Mouse (Mus musculus) granulocyte monocyte progenitor cell, adult 5-6 weeks (primary cell): ENCODE data around the gene M6pr. TPM values are rescaled to one million over a fixed set of nuclear protein-coding genes. Genes with fewer than 3 reads are reported as not detected.

Experiments used
- ATAC-seq: replicated peaks from 2 replicates; pipeline ENCODE4 v1.8.0; 2016; ENCODE audit warnings: mild to moderate bottlenecking, moderate TSS enrichment, inconsistent platforms; ENCODE audit not compliant: poor library complexity, severe bottlenecking
- total RNA-seq, 2 experiments: library from RNA; stranded (forward) in 1 of 2; stranded (reverse) in 1 of 2; fragments of 200-712, 200-1000 nt in 1 of 2; fragments of >200 nt in 1 of 2; fragmentation: Nextera tagmentation in 1 of 2; gene quantifications; 2 replicates each; pipeline ENCODE4 v1.2.3; 2014 to 2017

M6pr gene
- total RNA-seq, 2 experiments from 2014 or later, result 230 to 490 TPM

GRCm38 (mm10) chr6:122297279-122298222 is 11.0 kb upstream of the M6pr start:
- ATAC-seq, result peak; percentile 74

- no peak for ATAC-seq
Observed at GRCm38 (mm10) chr6:122298223-122298609, 10.3 kb upstream of the M6pr start.

GRCm38 (mm10) chr6:122299621-122300133 is 8.8 kb upstream of the M6pr start:
- 0 out of 2 replicates have a peak, but pooled peaks have one; percentile 17 for ATAC-seq

GRCm38 (mm10) chr6:122302121-122302520 is 6.4 kb upstream of the M6pr start:
- no peak for ATAC-seq

- no peak; the same call in 1 of the 2 replicates for ATAC-seq
Observed at GRCm38 (mm10) chr6:122302661-122303060, 5.9 kb upstream of the M6pr start.

- no peak for ATAC-seq
Observed at GRCm38 (mm10) chr6:122303526-122303925, 5.0 kb upstream of the M6pr start.

- ATAC-seq, result peak; percentile 12; the same call in 1 of the 2 replicates
Observed at GRCm38 (mm10) chr6:122304355-122304754, 4.2 kb upstream of the M6pr start.

GRCm38 (mm10) chr6:122304790-122305555 is 3.5 kb upstream of the M6pr start:
- no peak for ATAC-seq

GRCm38 (mm10) chr6:122306707-122307106 is 1.8 kb upstream of the M6pr start:
- no peak for ATAC-seq

GRCm38 (mm10) chr6:122308136-122308504 is 400 bp upstream of the M6pr start:
- ATAC-seq, result no peak

- peak; percentile 28 for ATAC-seq
Observed at GRCm38 (mm10) chr6:122309446-122309960, 983 bp downstream of the M6pr start.

- ATAC-seq, result peak; percentile 10
Observed at GRCm38 (mm10) chr6:122310187-122310820, 1.8 kb downstream of the M6pr start.

- no peak for ATAC-seq
Observed at GRCm38 (mm10) chr6:122318726-122319125, 10.2 kb downstream of the M6pr start.

GRCm38 (mm10) chr6:122325361-122325975 is 16.9 kb downstream of the M6pr start:
- no peak for ATAC-seq

- no peak for ATAC-seq
Observed at GRCm38 (mm10) chr6:122333081-122333612, 24.6 kb downstream of the M6pr start.

- ATAC-seq, result no peak
Observed at GRCm38 (mm10) chr6:122334786-122335340, 26.3 kb downstream of the M6pr start.

GRCm38 (mm10) chr6:122337546-122337945 is 29.0 kb downstream of the M6pr start:
- ATAC-seq, result no peak

GRCm38 (mm10) chr6:122339047-122339647 is 30.6 kb downstream of the M6pr start:
- peak; percentile 71 for ATAC-seq
